Mouse (Mus musculus) kidney, adult 11 months (tissue): Measurements from ENCODE around the gene Ube2e2.

Experiments used
- DNase-seq: peaks from one replicate; pipeline ENCODE4 v3.0.0; 2022

Gene Ube2e2

DNA sequence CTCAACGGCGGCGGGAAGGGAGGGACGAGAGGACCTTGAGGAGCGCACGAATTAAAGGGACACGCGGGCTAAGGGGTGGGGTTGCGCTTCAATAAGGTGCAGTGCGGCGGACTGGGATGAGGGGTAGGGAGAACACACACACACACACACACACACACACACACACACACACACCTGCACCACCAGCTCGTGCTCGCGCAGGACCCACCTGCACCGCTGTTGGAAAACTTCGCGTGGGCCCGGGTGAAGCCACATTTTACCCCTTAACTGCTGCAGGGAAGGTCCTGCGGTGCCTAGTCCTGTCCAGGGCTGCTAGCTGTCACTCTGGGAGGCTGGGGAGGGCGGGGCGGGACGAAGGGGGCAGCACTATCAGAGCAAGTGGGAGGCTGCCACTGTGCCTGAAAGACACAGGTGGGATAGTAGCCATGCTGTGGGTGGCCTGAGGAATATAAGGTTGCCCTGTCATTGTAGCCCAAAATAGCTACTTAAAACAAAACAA, at the start of gene Ube2e2:
Gene Ube2e2, minus strand, starts transcription at position 321 of the 499 bp plus-strand sequence.
- DNase-seq = no peak

DNA sequence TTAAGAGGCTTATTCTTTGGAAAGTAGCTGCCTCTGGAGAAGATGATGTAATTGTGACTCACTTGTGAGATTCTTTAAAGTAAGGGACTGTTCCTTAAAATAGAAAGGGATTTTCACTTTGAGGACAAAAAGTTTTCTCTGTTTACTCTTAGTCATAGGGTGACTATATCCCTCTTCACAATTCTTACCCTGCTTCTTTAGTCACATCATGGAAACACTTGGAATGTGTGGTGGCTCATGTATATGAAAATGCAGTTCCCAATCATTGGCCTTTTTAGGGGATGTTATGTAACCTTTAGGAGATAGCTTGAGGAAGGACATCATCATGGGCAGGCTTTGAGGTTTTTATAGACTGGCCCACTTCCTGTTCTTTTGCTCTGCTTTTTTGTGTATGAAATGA, 46.0 kb upstream of the Ube2e2 start:
- no peak for DNase-seq

DNA sequence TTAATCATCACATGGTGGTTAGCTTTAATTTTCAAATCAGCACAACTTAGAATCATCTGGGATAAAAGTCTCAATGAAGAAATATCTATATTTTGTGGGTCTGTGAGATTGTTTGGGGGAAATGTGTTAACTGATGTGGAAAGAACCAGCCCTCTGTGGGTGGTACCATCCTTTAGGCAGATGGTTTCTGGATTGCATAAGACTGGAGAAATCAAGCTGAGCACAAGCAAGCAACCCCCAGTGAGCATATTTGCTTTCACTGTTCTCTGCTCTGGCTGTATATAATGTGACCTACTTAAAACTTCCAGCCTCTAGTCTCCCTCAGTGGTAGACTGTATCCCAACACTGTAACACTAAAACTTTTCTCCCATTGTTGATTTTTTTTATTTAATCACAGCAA, 9.5 kb upstream of the Ube2e2 start:
- no peak for DNase-seq

DNA sequence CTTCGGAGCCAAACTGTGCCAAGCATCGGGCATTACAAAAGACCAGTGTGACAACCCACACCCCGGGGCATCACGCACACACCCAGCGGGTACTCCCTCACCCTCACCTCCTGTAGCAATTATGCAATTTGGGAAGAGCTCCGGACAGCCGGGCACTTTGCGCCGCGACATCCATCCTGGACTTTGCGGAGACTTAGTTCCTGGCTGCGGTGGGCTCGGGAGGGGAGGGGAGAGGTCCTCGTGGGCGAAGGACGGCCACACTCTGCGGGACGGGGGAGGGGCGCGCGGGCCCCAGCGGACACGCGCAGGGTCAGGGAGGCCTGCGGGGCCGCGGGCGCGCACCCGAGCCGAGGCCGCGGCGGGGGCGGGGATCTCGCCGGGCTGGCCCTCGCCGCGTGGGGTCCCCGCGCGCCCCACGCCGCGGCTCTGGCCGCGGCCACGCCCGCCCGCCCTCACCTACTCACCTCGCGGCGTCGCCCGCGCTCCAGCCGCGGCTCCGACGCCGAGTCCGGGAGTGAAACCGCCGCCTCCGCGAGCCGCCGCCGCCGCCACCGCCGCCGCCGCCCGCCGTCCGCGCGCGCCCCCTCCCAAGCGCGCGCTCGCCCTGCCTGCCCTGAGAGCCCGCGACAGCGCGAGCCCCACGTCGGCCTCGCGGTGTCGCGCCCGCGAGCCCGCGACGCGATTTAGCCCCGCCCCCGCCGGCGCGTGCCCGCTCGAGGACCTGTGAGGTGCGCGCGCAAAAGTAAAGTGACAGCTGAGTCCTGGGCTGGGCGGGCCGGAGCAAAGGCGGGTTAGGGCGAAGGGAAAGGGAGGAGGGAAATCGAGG, 733 bp downstream of the Ube2e2 start:
- DNase-seq = peak; percentile 91

DNA sequence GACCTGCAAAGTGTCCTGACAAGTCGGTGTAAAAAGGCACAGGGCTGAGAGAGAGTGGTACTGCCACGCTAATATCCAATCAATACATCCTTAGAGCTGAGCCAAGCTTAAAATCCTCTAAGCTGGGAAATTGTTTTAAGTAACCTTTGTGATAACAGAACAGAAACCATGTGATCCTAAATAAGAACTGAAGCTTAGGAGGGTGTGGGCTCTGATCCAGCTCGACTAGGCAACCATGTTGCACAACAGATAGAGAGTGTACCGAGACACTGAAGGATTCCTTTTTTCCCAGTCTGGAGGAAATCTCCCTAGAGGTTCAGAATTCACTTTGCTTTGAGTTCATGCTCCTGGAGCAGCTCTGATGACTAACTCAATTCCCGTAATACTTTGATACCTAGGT, 4.5 kb downstream of the Ube2e2 start:
- no peak for DNase-seq

DNA sequence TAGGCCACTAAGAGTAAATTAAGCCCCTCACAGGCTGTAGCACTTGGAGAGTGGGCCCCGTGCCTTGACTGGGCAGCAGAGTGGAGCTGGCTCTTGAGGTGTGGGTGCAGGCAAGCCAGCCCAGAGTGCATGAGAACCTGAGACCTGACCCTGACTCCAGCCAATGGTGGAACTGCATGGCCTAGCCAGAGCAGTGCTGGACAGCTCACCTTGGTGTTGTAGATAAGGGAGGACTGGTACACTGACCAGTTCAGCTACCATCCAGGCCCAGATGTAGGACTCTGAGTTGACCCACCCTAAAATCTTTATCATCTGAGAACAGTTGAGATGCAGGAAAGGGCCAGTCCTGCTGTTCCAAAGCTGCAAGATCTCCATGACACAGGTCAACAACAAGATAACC, 11.6 kb downstream of the Ube2e2 start:
- no peak for DNase-seq

DNA sequence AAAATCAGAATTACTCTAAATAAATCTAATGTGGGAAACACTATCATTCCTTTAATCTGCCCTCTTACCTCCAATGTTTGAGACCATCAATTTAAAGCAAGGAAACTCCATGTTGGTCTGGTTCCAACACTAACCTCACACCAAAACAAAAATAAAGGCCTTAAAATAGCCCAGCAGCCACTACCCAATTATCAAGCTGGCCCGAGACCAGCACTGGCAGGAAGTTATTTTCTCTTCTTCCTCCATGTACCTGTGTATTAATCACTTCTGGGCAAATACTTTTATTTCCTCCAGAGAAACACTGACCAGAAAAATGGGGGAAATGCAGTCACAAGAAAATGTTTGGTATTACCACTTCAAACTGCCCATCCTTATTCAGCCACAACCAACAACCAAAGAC, 23.4 kb downstream of the Ube2e2 start:
- no peak for DNase-seq

DNA sequence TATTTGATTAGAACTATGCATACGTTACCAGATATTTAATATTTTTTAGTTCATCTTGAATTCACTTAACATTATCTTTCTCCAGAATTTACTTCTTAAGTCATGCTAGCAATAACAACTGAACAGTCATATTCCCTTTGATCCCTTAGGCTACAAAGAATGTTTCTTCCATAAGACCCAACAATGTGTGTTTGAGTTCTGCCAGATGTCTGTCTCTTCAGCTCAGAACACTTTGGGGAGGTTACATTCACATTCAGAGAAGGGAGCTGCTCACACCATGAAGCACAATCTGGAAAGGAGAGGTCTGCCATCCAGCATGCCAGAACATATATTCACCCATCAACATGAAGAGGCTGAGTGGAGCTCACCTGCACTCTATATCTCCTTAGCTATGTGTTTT, 65.4 kb downstream of the Ube2e2 start:
- no peak for DNase-seq

DNA sequence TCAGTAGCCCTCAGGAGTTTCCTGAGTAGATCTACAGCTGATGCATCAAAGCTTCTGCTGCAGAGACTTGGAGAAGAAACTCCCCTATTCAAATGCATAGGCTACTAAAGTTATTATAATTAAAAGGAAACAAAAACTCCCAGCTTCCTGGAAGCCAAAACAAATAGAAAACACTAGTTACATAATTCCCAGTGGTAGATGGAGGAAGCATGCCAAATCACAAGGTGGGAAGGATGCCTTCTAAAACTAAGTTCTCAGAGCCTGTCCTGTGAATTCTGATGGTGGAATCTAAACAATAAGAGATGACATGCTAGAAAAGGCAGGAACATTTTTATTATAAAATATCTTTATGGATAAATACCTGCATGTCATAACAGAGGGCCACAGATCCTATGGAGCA, 67.3 kb downstream of the Ube2e2 start:
- DNase-seq = no peak

DNA sequence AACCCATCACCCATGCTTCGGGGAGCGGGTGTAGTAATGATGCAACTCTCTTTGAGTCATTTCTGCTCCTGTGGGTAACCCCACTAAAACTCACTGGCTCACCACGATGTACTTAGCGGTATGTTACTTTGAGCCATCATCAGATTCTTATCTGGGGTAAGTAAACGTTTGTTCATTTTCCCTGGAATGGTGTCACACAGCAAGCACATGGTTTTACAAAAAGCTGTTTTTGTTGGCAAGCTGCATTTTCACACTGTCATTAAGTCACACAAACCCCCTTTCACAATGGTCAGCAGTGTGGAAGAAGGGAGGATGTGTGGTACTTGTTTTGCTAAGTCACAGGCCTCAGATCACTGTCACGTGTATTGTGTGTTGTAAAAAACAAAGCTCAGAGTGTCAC, 73.4 kb downstream of the Ube2e2 start:
- DNase-seq = no peak

DNA sequence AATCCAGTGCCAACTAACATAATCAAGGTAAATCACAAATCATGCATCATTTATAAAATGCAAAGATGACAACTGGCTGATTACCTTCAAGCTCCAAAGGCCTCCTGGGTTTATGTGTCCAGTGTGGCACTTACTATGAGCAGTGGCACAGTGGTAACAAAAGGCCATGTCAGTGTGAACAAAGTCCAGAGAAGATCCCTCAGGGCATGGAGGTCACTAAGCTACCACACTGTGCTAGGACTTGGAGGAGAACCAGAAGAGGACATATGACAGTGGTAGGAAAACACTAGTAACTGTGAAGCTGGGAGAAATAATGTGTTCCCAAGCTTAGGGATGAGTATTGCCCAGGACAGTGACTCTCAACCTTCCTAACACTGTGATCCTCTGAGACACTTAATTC, 97.2 kb downstream of the Ube2e2 start:
- no peak for DNase-seq

DNA sequence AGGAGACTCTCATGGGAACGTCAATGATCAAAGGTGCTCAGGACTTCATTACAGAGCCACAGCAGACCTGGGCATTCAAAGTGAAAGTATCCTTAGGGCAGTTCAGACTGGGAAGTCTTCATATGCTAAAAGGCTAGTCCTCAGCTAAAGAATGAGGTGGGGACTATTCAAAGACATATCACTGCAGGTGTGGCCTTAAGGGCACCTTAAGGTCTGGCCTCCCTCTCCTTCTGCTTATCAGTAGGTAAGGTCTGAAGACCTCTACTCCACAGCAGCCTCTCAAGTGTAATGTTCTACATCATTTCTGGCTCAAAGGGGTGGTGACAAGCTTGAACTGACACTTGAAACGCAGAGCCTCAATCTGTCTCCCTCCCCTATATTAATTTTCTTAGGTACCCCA, 98.3 kb downstream of the Ube2e2 start:
- DNase-seq = no peak

DNA sequence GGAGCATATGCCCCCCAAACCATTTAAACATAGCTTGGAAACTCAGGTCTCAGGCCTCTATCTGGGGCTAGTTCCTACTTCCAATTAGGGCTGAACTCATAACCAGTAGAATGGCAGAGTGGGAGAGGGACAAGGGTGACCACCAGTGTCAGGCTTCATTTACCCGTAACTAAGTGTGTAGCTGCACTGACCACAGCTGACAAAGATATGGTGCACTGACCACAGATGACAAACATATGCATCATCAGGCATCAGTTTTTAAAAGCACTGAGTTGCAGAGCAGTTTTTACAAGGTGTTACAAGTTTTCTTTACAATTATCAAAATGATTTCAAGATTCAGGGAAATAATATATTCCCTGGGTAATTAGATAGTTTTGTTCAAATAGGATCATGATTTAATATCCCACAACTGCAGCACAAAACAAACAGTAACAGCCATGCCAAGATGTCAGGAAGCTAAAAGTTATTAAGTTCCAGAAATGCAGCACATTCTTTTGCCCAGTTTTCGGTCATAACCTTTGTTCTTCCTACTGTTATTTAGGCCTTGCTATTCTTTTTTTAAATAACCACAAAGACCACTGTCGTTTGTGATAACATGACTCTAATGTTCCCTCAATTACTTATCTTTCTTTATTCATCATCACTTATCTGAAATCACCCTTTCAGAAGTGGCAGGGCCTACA, 114.9 kb downstream of the Ube2e2 start:
- no peak for DNase-seq

DNA sequence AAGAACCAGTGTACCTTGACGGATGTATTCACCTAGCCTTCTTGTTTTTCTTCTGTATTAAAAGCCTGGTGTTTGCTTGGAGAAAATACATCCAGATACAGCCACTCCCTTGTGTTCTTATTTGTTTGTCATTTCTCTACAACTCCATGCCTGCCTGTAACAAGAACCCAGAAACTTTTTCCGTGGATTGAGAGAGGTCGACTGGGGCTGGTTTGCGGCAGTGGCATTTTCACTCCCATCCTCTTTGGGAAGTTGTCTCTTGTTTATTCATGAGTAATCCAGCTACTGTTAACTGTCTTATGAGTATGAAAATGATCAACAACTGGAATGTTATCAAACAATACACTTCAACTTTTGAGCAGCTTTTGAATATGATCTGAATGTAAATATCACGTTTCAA, 115.8 kb downstream of the Ube2e2 start:
- DNase-seq = no peak

DNA sequence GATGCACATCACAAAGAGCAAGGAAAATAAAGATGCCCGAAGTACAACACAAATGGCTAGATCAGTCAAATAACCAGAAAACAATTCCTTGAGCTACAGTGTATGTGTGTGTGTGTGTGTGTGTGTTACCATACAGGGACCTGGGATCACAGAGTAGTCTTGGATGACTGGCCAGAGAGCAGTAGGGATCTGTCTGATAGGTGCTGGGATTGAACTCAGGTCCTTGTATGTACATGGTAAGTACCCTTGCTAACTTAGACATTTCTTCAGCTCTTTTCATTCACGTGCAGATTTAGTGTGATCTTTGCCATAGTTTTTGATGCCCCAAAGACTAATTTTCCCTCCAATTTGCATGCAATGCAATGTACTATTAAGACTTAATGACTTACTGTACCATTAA, 117.9 kb downstream of the Ube2e2 start:
- DNase-seq = no peak

DNA sequence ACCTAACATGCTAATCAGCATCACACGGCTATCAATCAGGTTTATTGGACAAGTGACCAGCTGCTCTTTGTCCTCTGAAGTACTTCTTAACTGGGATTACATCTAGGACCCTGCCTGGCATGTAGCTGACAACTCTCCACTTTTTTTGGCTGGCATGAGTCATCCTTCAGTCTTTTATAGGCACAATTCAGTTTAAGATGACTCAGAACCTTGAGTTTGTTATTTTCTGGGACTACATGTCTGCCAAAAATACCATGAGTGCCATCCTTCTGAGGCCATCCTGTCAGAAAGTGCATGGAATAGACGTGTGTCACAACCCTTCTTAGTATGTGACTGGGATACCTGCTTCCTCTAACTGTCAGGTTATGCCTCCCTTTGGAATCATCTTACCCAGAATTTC, 120.3 kb downstream of the Ube2e2 start:
- no peak for DNase-seq

DNA sequence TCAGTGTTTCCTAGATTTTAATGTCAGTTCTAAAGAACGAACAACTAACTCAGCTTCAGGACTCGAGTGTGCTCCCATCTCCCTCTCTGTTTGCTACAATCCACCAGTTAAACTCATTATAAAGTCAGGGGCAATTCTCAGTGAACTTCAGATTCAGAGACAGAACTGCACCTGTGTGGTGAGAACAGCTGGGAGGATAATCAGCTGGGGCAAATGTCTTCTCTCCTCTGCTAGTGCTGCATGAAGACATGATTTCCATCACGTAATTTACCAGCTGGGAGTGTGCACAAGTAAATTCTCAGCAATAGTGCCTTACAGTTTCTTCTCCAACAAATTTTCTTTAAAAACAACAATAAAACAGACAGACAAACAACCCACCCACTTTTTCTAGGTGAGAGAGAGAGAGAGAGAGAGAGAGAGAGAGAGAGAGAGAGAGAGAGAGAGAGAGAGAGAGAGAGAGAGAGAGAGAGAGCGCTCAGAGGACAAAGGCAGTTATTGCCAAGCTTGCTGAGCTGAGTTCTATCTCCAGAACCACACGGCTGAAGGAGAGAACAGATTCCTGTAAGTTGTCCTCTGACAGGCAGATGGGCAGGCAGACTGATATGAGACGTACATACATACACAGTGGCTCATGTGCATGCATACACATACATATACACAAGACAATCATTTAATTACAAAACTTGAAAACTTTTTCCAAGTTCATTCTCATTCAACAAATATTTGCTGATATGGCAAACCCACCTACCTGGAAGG, 134.3 kb downstream of the Ube2e2 start:
- DNase-seq = no peak

DNA sequence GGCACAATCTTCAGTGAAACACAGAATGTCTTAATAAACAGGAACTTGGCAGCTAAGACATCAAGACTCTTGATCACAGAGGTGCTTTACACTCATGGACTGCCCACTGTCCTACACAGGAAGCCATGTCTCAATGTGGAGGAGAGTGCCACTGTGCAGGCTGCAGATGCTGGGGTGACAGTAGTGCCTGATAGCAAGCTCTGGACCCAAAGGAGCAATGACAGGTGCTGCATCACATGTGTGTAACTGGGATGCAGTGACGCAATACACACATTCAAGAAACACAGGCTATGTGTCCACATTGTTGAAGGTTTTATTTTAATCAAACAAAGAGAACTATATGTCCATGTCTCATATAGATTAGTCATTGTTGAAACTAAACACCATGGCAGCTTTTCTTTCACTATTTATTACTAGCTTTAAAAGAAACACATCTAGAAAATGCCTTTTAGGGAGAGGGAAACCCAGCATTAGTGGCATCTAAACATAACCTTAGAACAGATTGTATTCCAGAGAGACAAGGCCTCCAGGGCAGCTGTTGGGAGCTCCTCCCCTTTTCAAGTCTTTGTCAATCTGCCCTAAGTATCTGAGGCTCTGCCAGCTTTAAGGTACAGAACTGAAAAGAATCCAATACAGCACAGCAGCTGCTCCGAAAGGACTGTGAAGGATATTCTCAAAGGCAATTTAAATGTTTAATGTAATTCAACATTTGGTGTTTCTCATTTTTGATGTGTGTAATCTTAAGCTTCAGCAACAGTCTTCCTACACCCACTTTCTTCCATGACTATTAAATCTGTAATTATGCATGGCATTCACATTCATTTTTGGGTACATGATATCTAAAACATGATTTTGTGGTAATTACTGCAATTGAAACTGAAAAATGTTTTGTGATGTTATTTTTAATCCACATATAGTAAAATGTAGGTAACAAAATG, 135.2 kb downstream of the Ube2e2 start:
- no peak for DNase-seq

DNA sequence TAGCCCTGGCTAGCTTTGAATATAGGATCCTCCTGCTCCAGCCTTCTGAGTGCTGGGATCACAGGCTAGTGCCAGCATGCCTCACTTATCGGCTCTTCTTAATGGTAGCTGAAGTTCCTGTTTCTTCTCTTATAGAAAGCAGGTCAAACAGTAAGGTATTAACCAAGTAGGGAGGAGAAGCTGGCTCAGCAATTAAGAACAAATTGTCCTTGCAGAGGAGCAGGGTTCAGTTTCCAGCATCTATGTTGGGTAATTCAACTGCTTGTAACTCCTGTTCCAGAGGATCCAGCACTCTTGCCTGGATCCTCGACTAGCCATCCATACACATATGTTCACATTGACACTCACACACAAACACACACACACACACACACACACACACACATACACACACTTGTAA, 136.1 kb downstream of the Ube2e2 start:
- DNase-seq = peak; percentile 16

DNA sequence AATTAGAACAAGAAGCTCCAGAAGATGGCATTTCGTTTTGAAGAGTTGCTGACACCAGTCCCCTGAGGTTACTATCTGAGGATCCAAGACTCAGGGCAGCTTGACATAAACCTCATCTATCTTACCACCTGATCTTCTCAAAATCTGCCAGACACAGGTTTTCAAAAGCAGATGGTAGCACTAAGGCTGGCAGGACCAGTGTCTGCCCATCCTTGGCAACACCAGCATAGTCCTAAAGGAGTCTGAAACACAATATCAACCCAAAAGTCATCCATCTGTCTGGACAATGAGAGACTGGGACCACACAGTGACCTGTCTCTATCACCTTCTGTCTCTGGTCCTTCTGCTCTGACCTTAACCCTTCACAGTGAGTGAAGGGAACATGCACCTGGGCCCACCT, 138.7 kb downstream of the Ube2e2 start:
- no peak for DNase-seq

DNA sequence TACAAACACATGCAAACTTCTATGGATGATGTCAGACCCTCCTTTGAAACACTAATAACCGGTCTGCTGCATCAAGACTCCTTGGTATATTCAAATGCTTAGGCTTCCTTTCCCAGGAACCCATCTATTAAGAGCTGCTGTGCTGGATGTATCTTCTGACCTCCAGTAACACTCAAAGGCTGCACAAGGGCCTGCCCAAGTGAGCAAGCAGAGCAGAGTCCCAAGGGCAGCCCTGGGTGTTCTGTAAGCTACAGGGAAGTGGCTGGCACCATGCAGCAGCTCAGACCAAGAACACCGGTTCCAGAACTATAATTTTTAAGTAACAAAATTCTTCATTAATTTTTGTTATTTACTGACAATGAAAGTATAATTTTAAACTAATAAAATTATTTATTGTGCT, 139.5 kb downstream of the Ube2e2 start:
- peak; percentile 31 for DNase-seq

DNA sequence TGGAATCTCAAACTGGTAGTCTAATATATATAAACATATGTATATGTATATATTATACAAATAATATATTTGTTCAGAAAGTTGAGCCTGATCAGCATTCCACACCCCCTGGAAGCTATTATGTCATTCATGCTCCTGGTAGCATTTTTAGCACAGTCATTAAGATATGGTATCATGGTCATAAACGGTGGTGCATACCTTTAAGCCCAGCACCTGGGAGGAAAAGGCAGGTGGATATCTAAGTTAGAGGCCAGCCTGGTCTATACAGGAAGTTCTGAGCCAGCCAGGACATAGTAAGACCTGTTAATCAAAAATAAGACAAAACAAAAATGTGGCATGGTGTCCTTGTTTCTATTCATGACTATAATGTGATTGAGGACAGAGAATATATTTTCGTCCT, 140.1 kb downstream of the Ube2e2 start:
- no peak for DNase-seq

DNA sequence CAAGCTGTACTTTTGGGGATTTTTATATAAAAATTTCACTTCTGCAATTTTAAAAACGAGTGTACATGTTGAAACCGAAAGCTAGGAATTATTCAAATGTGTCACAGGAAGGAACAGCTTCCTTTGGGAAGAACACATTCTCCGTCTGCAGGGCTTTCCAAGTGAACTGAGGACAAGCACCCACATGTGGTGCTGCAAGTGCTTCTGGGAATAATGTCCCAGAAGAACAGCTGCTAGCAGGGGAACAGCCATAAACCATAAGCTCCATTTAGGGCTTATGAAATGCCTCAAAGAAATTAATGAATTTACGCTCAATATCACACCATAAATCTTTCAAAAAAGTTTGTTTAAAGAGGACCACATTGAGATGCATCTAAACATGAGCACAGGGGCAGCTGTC, 162.9 kb downstream of the Ube2e2 start:
- no peak for DNase-seq
